Mouse (Mus musculus): ENCODE results near the gene Chd3.

Chd3 gene

DNA sequence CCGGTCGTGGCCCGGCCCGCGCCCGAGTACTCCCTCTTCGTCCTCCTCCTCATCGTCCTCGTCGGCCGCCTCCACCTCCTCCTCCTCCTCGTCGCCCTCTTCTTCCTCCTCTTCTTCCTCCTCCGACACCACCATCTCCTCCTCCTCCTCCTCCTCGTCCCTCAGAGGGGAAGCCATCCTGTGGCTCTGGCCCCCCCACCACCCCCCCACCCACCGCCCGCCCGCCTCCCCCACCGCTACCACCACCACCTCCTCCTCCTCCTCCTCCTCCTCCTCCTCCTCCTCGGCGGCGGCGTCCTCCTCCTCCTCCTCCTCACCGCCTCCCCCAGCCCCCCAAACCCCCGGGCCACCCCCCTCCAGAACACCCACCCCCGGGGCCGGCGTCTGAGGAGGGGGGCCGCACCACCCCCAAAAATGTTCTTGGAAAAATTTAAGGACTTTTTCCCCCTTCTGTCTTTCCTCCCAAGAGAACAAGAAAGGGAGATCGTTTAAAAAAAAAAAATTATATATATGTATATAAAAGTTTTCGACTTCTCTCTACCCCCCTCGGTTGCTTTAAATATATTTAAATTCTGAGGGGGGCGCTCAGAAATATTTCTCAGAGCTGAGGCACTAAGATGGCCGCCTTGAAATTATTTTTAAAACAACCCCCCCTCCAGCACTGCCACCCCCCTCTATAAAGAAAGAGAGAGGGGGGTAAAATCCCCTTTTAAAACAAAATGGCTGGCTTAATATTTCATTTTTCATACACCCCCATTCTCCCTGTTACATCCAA lies at the start of gene Chd3:
Gene Chd3 (minus strand): TSS at position 192 of the 775 bp plus-strand sequence.
- in situ Hi-C loops (cut with MboI; ENCODE audit: unreplicated experiment in 2 of 2) = loop anchor here in 1 of 2 experiments (5.0 kb wide), 1 partner anchor 37 kb away; no protein-coding TSS in a partner anchor

DNA sequence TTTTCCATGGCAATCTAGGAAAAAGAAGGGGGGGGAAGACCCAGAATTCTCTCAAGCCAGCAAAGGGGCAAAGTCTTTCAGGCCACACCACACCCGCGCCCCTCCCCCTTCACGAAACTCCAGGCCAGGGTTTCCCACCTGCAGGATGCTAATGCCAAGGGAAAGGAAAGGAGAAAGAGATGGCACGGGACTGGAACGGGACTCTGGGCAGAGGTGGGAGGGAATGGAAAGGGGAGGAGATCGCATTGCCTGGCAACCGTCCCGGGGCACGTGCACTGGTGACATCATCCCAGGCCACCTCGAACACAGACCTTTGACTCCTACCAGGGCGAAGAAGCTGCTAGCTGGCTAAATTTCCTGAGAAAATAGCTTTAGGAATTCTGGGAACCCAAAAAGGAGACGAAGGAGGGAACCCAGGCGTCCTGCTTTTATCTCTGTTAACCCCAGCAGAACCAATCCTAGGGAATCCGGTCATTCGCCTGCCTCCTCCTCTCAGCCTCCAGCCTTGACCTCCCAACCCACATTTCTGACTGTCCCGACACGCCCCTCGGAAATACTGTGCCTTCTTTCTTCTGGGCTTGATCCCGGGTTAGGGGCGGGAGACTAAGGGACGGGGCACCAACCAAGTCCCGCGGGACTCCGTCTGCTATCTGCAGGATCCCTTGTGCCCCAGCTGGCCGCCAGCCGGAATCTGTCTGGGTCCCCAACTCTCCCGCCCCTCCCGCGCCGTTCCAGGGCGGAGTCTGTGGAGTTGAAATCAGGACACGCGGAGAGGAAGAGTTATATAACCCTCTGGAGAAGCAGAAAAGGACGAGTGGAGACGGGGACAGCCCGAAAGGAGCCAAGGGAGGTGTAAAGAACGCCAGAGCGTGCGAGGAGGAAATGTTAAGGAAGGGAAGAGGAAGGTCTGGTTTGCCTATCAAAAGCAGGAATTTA lies 48.5 kb upstream of the Chd3 start:
- in situ Hi-C loops (cut with MboI; ENCODE audit: unreplicated experiment in 2 of 2) = loop anchor here in 1 of 2 experiments (25.0 kb wide), 2 partner anchors 570 to 1245 kb away; partner anchors contain the start of genes Ctdnep1, Elp5, Eno3 and Gabarap

DNA sequence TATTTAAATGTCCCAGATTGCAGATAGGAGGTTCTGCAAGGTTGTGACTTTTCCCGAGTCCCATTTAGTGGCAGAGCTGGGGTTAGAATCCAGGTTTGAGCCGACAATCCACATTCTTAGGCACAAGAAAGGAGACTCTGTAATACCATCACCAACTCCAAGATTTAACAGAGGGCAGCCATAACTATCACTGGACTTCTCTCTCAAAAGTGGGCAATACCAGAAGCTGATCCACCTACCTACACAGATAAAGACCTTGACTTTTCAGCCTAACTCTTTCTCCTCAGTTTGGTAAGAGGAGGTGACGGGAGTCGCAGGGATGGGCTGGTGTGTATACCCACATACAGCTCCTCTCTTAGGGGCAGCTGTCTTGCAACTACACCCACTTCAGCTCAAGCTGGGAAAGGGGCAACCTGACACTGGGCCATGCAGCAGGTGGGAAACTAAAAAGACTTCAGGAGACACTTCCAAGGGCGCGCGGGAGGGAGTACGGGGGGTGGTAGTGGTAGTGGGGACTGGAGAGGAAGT lies 47.8 kb upstream of the Chd3 start:
- in situ Hi-C loops (cut with MboI; ENCODE audit: unreplicated experiment in 2 of 2) = loop anchor here in 1 of 2 experiments (25.0 kb wide), 2 partner anchors 570 to 1245 kb away; partner anchors contain the start of genes Ctdnep1, Elp5, Eno3 and Gabarap

DNA sequence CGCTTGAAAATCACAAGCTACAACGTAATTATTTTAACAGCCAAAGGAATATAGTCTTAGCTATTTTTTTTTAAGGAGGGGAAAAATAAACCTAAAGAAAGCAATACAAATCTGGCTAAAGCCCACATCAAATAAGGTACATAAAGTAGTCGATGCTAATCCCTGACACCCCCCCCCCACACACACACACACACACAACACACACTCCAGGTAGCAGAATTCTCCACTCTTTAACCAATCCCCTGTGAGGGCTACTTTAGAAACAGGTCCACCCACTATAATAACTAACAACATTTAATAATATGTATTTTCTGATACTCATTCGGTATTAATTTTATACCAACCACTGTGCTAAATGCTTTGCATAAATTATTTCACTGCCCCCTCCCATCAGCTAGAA lies 47.3 kb upstream of the Chd3 start:
- in situ Hi-C loops (cut with MboI; ENCODE audit: unreplicated experiment in 2 of 2) = loop anchor here in 1 of 2 experiments (25.0 kb wide), 2 partner anchors 571 to 1246 kb away; partner anchors contain the start of genes Ctdnep1, Elp5, Eno3 and Gabarap

DNA sequence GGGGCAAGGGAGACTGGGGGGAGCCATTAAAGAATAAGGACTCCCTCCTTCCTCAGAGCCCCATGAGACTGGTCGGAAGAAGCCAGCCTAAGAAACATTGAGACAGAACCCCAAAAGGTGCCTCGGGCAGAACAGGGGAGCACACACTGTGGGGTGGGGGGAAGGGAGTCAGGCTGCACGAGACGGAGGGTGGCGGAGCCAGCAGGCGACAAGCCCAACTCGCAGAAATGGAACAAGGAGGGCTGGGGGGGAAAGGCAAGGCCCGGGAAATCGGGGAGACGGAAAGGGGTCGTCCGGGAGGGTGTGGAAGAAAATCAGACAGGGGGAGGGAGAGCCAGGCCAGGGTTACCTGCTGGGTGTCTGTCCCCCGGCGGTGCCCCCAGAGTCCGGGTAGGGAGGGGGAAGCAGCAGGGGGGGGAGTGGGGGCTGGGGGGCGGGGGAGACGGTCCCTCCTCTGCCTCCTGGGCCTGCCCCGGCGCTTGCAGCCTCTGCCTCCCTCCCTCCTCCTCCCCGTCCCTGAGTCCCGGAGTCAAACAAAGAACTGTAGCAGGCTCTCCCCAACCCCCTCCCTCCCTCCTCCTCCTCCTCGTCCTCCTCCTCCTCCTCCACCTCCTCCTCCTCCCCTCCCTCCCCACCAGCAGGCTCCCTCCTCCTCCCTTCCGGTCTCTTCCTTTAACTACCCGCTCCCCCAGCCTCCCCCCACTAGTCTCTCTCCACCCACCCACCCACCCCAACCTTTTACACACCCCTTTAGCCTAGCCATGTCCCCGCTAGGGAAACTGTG lies 46.7 kb upstream of the Chd3 start:
- in situ Hi-C loops (cut with MboI; ENCODE audit: unreplicated experiment in 2 of 2) = loop anchor here in 1 of 2 experiments (25.0 kb wide), 2 partner anchors 571 to 1246 kb away; partner anchors contain the start of genes Ctdnep1, Elp5, Eno3 and Gabarap

DNA sequence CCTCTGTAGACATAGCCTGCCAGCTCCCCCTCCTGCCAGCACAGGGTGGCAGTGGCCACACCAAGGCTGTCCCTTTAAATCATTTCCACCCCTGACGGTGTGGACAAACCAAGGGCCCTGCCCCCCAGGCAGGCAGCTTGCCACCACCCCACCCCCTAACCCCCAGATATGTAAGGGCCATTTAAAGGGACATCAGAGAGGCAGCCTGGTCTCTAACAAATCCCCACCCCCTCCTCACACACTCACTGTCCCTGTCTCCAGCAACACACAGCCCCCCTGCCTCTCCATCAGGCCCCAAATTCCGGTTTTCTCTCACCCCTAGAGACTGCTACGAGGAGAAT lies 46.1 kb upstream of the Chd3 start:
- in situ Hi-C loops (cut with MboI; ENCODE audit: unreplicated experiment in 2 of 2) = loop anchor here in 1 of 2 experiments (25.0 kb wide), 2 partner anchors 572 to 1247 kb away; partner anchors contain the start of genes Ctdnep1, Elp5, Eno3 and Gabarap

DNA sequence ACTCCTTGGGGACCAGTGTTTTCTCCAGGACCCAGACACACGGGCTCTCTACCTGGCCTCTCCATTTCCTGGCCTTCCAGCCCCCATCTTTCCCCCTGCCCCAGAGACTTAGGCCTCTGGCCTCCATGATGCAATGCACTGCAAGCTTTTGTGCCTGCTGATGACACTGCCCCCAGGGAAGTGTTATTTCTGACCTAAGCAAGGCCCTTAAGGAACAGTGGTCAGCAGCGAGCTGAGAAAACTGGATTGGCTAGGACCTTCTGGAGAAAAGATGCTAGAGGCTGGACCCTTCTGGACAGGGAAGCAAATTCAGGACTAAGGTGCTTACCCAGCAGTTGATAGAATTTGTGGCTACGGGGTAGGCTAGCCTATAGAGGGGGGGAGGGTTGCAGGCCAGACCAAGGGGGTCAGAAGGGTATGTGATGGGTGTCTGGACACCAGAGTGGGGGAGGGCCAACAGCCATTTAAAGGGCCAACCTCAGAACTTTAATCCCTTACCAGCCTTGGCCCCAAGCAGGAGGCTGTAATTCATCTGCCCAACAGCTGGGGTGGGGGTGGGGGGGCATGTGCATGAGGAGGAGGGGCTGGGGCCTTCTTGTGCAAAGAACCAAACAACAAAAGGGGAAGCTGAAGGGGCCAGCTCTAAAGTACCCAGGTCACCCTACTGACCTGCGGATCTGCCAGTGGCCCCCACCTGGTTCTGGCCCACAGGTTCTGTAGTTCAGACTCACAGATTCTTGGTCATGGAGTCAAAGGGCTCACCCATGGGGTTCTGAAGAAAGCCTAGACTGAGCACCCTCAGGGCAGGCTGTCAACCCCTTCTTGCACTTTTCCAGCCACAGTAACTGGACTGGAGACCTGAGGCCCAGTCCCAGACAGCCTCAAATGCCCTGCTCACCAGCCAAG lies 45.5 kb upstream of the Chd3 start:
- in situ Hi-C loops (cut with MboI; ENCODE audit: unreplicated experiment in 2 of 2) = loop anchor here in 1 of 2 experiments (25.0 kb wide), 2 partner anchors 573 to 1248 kb away; partner anchors contain the start of genes Ctdnep1, Elp5, Eno3 and Gabarap

DNA sequence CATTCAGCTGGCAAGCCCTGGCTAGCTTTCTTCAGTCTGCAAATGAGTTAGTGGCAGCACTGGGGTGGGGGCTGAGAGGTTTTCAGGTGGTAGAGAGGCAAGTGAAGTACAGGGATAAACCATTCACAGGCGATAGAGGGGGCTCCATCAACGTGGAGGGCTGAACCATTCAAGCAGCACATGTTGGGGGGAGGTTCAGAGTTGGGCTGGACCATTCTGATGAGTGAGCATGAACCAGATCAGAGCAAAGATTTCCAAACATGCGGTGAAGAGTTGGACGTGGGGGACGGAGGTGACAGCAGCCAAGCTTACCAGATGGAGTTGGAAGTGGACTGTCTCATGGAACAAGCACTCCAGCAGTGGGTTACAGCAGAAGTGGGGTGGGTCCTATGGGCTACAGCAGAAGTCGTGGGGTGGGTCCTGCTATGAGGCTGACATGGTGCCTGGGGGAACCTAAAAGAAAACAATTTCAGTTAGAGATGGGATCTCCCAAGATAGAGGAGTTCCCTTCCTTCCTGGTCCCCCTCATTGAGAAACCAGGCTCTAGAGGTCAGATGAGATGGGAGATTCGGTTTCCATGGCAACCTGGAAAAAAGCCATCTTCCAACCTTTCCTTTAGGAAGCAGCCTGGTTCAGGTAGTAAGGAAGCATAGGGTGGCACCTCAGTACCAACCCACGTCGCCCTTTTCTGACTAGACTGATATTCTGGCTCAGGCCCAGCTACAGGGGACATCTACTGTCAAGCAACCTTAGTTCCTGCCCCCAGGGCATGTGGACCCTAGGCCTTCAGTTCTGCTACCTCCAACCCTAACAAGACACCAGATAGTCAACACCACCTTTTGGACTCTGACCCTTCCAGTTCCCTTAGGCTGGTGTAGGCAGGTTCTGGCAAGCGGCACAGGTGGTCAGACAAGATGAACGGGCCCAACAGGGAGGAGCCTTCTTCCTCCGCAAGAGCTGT lies 44.3 kb upstream of the Chd3 start, which contains the start of gene Kdm6b:
Gene Kdm6b (minus strand): TSS at position 455 of the 961 bp plus-strand sequence.
- in situ Hi-C loops (cut with MboI; ENCODE audit: unreplicated experiment in 2 of 2) = loop anchor here in 1 of 2 experiments (25.0 kb wide), 2 partner anchors 574 to 1249 kb away; partner anchors contain the start of genes Ctdnep1, Elp5, Eno3 and Gabarap

DNA sequence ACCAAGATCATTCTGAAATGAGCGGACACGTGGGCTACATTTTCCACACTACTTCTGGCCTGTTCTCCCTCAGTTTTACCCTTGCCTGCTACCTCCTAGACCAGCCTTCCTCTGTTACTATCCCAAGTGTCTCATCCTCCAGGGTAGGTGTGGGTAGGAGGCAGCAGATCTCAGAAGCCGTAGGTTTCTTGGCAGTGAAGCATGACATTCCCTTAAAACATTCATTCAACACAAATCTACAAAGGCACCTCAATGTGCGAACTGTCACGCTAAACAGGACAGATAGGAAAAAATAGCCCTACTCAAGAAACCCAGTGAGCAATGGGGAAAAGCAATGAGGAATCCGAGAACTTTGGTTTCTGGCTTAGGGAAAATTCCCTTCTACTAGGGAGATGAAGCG lies 43.3 kb upstream of the Chd3 start:
- in situ Hi-C loops (cut with MboI; ENCODE audit: unreplicated experiment in 2 of 2) = loop anchor here in 1 of 2 experiments (25.0 kb wide), 2 partner anchors 575 to 1250 kb away; partner anchors contain the start of genes Ctdnep1, Elp5, Eno3 and Gabarap

DNA sequence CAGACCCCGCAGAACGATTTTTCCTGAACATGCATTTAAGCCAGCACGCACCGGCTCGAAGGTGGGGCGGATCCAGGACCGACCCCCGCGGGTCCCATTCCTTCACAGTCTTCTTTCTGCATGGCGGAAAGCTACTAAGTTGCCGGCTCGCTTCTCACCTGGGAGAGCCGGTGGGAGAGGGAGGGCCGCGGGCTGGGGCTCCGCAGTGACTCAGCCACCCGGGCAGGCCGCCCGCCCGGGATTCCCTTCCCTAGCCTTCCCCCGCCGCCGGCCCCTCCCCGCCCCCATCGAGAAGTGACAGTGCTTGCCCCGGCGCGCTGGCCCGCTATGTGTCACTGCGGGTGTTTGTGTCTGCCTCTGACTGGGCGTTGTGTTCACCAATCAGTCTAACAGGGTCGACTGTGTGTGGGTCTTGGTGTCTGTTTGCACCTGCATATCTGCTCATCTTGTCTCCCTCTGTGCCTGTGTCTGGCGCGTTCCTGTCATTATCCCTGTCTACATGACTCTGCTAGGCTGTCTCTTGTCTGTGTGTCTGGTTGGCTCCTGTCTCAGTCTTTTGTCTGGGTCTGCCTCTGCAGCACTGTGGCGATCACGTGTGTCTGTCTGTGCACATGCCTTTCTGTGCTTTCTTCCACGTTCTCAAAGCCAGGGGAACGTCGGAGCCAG lies 42.5 kb upstream of the Chd3 start:
- in situ Hi-C loops (cut with MboI; ENCODE audit: unreplicated experiment in 2 of 2) = loop anchor here in 1 of 2 experiments (25.0 kb wide), 2 partner anchors 576 to 1251 kb away; partner anchors contain the start of genes Ctdnep1, Elp5, Eno3 and Gabarap

DNA sequence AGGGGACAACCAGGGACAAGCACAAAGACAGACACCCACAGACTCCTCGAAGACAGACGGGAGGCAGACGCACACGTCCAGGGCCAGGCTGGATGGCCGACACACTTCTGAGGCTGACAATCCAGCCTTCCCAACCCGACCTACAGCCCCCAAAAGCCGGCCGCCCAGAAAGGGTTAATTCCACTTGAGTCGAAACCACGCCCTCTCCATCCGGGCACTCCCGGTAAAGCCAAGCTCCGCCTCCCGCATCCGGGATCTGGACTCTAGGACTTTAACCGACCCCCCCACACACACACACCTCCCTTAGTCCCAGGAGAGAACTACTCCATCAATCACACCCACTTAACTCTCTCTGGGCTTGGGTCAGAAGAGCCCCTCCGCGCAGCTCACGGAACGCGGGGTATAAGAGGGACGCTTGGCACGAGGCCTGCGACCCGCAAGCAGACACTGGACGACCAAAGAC lies 41.9 kb upstream of the Chd3 start:
- in situ Hi-C loops (cut with MboI; ENCODE audit: unreplicated experiment in 2 of 2) = loop anchor here in 1 of 2 experiments (25.0 kb wide), 2 partner anchors 576 to 1251 kb away; partner anchors contain the start of genes Ctdnep1, Elp5, Eno3 and Gabarap

DNA sequence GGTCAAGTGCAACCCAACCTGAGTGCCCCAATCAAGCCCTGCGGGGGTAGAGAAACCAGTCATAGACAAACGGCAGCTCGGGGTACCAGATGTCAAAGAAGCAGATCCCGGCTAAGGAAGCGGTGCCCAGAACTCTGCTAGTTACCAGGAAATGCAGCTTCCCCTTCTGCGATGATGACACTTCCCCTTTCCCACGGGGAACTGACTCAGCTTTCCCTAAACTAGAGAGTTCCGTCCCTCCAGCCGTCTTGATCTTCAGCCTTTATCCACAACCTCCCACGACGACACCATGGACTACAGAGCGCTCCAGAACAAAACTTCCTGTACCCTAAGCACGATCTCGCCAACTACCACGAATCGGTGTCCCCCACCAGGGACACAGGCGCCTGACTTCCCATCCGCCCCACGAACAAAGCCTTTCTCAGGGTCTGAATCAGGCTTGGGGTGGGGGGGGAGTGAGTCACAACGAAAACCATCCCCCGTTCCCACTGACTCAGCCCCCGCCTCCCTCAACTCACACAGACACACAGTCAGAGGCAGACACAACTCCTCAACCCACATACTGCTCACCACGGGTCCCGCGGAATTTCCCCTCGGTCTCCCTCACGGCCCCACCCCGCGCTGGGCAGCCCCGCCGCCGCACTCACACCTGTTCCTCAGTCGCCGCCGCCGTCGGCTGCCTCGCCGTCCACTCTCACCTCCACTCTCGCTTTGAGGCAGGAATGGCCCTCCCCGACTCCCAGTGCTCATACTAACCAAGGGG lies 41.3 kb upstream of the Chd3 start:
- in situ Hi-C loops (cut with MboI; ENCODE audit: unreplicated experiment in 2 of 2) = loop anchor here in 1 of 2 experiments (25.0 kb wide), 2 partner anchors 577 to 1252 kb away; partner anchors contain the start of genes Ctdnep1, Elp5, Eno3 and Gabarap

DNA sequence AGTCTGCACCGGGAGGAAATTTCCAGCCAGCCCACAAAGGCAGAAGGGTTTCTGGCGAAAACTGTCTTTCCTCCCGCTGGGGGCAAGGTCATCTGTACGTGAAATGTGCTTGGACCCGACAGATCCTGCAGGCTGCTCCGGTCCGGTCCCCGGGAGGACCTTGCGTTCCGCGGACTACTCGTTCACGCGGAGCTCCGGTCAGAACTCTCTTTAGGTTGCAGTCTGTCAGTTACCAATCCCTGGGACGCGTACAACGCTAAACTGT lies 40.8 kb upstream of the Chd3 start:
- in situ Hi-C loops (cut with MboI; ENCODE audit: unreplicated experiment in 2 of 2) = loop anchor here in 1 of 2 experiments (25.0 kb wide), 2 partner anchors 577 to 1252 kb away; partner anchors contain the start of genes Ctdnep1, Elp5, Eno3 and Gabarap

DNA sequence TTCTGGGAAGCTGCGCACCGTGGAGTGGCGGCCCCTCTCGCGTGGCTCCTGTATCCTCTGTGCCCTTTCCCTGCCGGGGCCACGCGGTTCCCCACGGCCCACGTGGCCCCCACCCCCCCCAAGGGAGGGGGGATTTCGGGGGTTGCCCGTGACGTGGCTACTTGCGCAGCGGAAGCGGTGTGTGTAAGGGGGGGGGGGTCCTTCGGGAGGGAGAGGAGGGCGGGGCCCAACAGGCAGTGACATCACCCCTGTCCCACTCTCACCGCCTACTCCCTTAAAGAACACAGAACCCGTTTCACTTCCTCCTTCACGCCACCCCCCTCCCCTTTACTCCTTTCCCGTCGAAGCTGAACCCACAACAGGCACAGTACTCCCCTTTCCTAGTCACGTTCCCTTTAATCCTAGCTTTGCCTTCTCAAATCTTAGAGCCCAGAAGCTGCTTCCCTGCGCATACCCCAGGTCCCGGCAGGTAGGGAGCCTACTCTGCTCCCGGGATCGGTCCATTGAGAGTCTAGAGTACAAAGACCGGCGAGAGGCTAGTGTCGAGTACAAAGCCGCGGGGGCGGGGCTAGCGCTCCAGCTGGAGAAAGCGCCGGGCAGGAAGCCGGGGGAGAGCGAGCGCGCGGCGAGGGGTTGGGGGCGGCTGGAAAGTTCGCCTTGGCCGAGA lies 40.3 kb upstream of the Chd3 start:
- in situ Hi-C loops (cut with MboI; ENCODE audit: unreplicated experiment in 2 of 2) = loop anchor here (10.0 to 25.0 kb wide), 3 partner anchors 105 to 1253 kb away; partner anchors contain the start of genes Ctdnep1 (in 1 of the 2), Elp5 (in 1 of the 2), Eno3 (in 1 of the 2) and Gabarap (in 1 of the 2)
